Mouse (Mus musculus) intestine, postnatal 0 days (tissue): ENCODE measurements around the gene Adcy4. TPM values are rescaled to one million over a fixed set of nuclear protein-coding genes. Genes with fewer than 3 reads are reported as not detected.

Experiments
- ATAC-seq: fragments of 200-750 bp; cut with Nextera tagmentation; 2 replicates; pipeline ENCODE4 v1.8.0; 2017; ENCODE audit warnings: mild to moderate bottlenecking, moderate TSS enrichment, moderate library complexity
- H3K27ac ChIP-seq: fragments of 300-500 bp; sonication (generic); 2 replicates; pipeline ENCODE4 v1.5.1; 2014; ENCODE audit warnings: mild to moderate bottlenecking, low read depth, low read length, moderate library complexity
- H3K27me3 ChIP-seq: fragments of 300-500 bp; sonication (generic); replicated peaks from 2 replicates; pipeline ENCODE4 v1.6.1; 2014; ENCODE audit warnings: low read length, mixed read lengths; ENCODE audit not compliant: control insufficient read depth, insufficient read depth
- H3K36me3 ChIP-seq: fragments of 300-500 bp; sonication (generic); 2 replicates; pipeline ENCODE4 v1.6.1; 2014; ENCODE audit warnings: mild to moderate bottlenecking, moderate library complexity; ENCODE audit not compliant: control insufficient read depth, insufficient read depth
- H3K4me1 ChIP-seq: fragments of 300-500 bp; sonication (generic); replicated peaks from 2 replicates; pipeline ENCODE4 v1.6.1; 2014; ENCODE audit warnings: antibody characterized with exemption, low read length, mixed read lengths; ENCODE audit not compliant: control insufficient read depth, insufficient read depth
- H3K4me2 ChIP-seq: fragments of 300-500 bp; sonication (generic); replicated peaks from 2 replicates; pipeline ENCODE4 v1.6.1; 2014; ENCODE audit warnings: low read depth, mild to moderate bottlenecking, moderate library complexity
- H3K4me3 ChIP-seq: fragments of 300-500 bp; sonication (generic); 2 replicates; pipeline ENCODE4 v1.5.1; 2014; ENCODE audit warnings: low read depth, low read length
- H3K9ac ChIP-seq: fragments of 300-500 bp; sonication (generic); 2 replicates; pipeline ENCODE4 v1.6.1; 2014; ENCODE audit warnings: mild to moderate bottlenecking, low read depth, low read length
- H3K9me3 ChIP-seq: fragments of 300-500 bp; sonication (generic); 2 replicates; pipeline ENCODE4 v1.6.1; 2016; ENCODE audit warnings: mixed run types; ENCODE audit not compliant: control insufficient read depth
- CTCF ChIP-seq: sonication (generic); IDR thresholded peaks from 2 replicates; pipeline ENCODE4 v1.5.1; 2016; ENCODE audit warnings: low read depth, mild to moderate bottlenecking, control low read depth, antibody characterized with exemption, moderate library complexity
- WGBS: fragments of 180-500 bp; shearing (Covaris S2); extraction: QIAGEN DNeasy Blood & Tissue Kit; methylation state at CpG from one replicate; pipeline ENCODE4 v1.1.7; 2014; 5-methylcytosine and 5-hydroxymethylcytosine counted together
- polyA plus RNA-seq: library from polyadenylated mRNA; unstranded; fragments of >200 nt; fragmentation: Nextera tagmentation; extraction: Ambion mirVana; gene quantifications from 2 replicates; pipeline ENCODE4 v1.2.1, GENCODE M21; 2015

The Adcy4 gene
- polyA plus RNA-seq, 1 experiment from 2014 or later = 4.3 TPM

DNA sequence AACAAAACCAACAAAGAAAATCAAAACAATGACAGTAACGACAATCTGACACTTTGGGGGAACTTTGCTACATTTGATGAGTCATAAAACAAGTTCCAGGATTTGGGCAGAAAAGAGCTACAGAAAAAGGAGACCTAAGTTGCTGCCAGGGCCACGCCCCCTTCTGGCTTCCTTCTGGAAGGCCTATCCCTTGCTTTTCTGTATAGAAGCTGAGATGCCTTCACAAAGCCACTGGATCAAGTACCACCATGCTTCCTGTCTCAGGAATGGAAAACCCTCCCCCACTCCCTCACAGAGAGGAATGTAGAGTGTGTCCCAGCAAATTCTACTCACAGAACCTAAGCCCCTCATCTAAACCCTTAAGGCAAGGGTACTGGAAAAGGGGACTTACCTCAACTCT is 10.1 kb upstream of the Adcy4 start:
- Histone ChIP-seq H3K4me2 (no peak overlapping the region), H3K4me1 (0 out of 2 replicates have a peak, but pooled peaks cover under 1% of the 10 kb centered on the region), H3K27me3 (no peaks in the 10 kb centered on the region), H3K36me3 (no peaks in the 10 kb centered on the region), H3K9ac (no peak overlapping the region), H3K27ac (no peak overlapping the region), H3K9me3 (no peaks in the 10 kb centered on the region), H3K4me3 (no peak overlapping the region)
- no peak for ATAC-seq
- TF ChIP-seq CTCF = no peak
- WGBS = 68% methylated on average over 2 of the region's 2 CpGs

- no peaks in the 10 kb centered on the region for H3K27me3 ChIP-seq
- H3K9me3 ChIP-seq = no peaks in the 10 kb centered on the region
- no peak overlapping the region for H3K9ac ChIP-seq
- H3K4me2 ChIP-seq = no peak overlapping the region
- ATAC-seq = no peak
- H3K4me1 ChIP-seq = 0 out of 2 replicates have a peak, but pooled peaks cover 2% of the 10 kb centered on the region
- TF ChIP-seq CTCF = no peak
- WGBS = 59% methylated on average over 2 of the region's 2 CpGs
- no peaks in the 10 kb centered on the region for H3K36me3 ChIP-seq
- no peak overlapping the region for H3K4me3 ChIP-seq
- H3K27ac ChIP-seq = no peak overlapping the region
Observed at GRCm38 (mm10) chr14:55793461-55793860, 9.6 kb upstream of the Adcy4 start.

- Histone ChIP-seq H3K36me3 (peaks cover 7% of the 10 kb centered on the region; the same call in 1 of the 2 replicates), H3K9ac (peak within 1 kb of the TSS; percentile 50), H3K9me3 (no peaks in the 10 kb centered on the region), H3K27ac (no peak within 1 kb of the TSS), H3K27me3 (peaks cover 9% of the 10 kb centered on the region; the same call in 1 of the 2 replicates), H3K4me1 (0 out of 2 replicates have a peak, but pooled peaks cover 2% of the 10 kb centered on the region), H3K4me2 (peak within 1 kb of the TSS; percentile 86), H3K4me3 (peak within 1 kb of the TSS; percentile 56)
- 5% methylated on average over 40 of the region's 40 CpGs for WGBS
- TF ChIP-seq CTCF = peak; percentile 48
- ATAC-seq = peak; percentile 50
Observed at GRCm38 (mm10) chr14:55788256-55789050, 4.6 kb upstream of the Adcy4 start, which contains the start of gene Ripk3. Gene Ripk3, minus strand, starts transcription at chr14:55788865.

GRCm38 (mm10) chr14:55787731-55788130 is 3.8 kb upstream of the Adcy4 start:
- Histone ChIP-seq H3K9me3 (no peaks in the 10 kb centered on the region), H3K4me2 (peak overlapping the region; percentile 86), H3K4me1 (0 out of 2 replicates have a peak, but pooled peaks cover 2% of the 10 kb centered on the region), H3K4me3 (peak overlapping the region; percentile 56), H3K9ac (no peak overlapping the region; the same call in 1 of the 2 replicates), H3K36me3 (peaks cover 7% of the 10 kb centered on the region; the same call in 1 of the 2 replicates), H3K27ac (no peak overlapping the region), H3K27me3 (peaks cover 11% of the 10 kb centered on the region; the same call in 1 of the 2 replicates)
- WGBS = 52% methylated on average over 11 of the region's 11 CpGs
- no peak for TF ChIP-seq CTCF
- ATAC-seq = no peak

DNA sequence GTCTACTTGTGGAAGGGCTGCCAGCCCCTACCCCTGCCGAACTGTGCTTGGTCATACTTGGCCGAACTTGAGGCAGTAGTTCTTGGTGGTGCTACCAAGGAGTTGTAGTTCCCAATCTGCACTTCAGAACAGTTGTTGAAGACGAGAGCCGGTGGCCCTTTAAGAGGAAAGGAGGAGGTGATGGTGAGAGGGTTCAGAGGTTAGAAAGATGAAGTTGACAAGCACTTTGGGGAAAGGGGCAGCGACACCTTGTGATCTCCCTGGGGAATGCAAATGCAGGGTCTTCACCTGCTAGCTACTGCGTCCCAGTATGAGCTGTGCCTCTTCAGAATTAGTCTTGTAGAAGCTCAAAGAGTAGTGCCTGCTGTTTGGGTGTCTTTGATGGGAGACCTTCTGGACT is 1.3 kb upstream of the Adcy4 start:
- Histone ChIP-seq H3K4me3 (no peak overlapping the region), H3K4me2 (no peak overlapping the region), H3K9me3 (no peaks in the 10 kb centered on the region), H3K4me1 (0 out of 2 replicates have a peak, but pooled peaks cover 2% of the 10 kb centered on the region), H3K27me3 (peaks cover 11% of the 10 kb centered on the region; the same call in 1 of the 2 replicates), H3K36me3 (peaks cover 7% of the 10 kb centered on the region; the same call in 1 of the 2 replicates), H3K27ac (no peak overlapping the region), H3K9ac (no peak overlapping the region)
- 54% methylated on average over 6 of the region's 6 CpGs for WGBS
- ATAC-seq = no peak
- peak; percentile 49 for TF ChIP-seq CTCF

GRCm38 (mm10) chr14:55783171-55783957 is 531 bp downstream of the Adcy4 start:
- ATAC-seq = no peak
- 15% methylated on average over 31 of the region's 31 CpGs for WGBS

More at GRCm38 (mm10) chr14:55783171-55783957, 531 bp downstream of the Adcy4 start:
- H3K9ac ChIP-seq = 0 out of 2 replicates have a peak overlapping the region, but pooled peaks have one; percentile 22
- peaks cover 11% of the 10 kb centered on the region; the same call in 1 of the 2 replicates for H3K27me3 ChIP-seq
- peak overlapping the region; percentile 62 for H3K4me2 ChIP-seq
- TF ChIP-seq CTCF = peak; percentile 12; the same call in 1 of the 2 replicates
- H3K9me3 ChIP-seq = no peaks in the 10 kb centered on the region
- peaks cover 7% of the 10 kb centered on the region; the same call in 1 of the 2 replicates for H3K36me3 ChIP-seq
- H3K27ac ChIP-seq = no peak overlapping the region; the same call in 1 of the 2 replicates
- H3K4me1 ChIP-seq = no peaks in the 10 kb centered on the region
- peak overlapping the region; percentile 37 for H3K4me3 ChIP-seq
